Mouse (Mus musculus): ENCODE measurements at regions not wholly inside any gene's neighbourhood (a gene's known extent, or its start where the extent isn't known, plus 50 kb on each side); places are given as distances from the start of the nearest gene placed in this dataset.

- DNase-seq: no peak
Observed at GRCm38 (mm10) chr12:109272101-109272500, 180.5 kb upstream of the Dlk1 start.

GRCm38 (mm10) chr12:109314850-109315249, 137.8 kb upstream of the Dlk1 start:
- peak; percentile 19 for DNase-seq

GRCm38 (mm10) chr12:109325986-109326385, 126.6 kb upstream of the Dlk1 start:
- no peak for DNase-seq

- DNase-seq: no peak
Observed at GRCm38 (mm10) chr12:109371327-109371726, 81.3 kb upstream of the Dlk1 start.

GRCm38 (mm10) chr12:109385794-109386193, 66.8 kb upstream of the Dlk1 start:
- DNase-seq: no peak

- DNase-seq: no peak
Observed at GRCm38 (mm10) chr12:109388791-109389190, 63.8 kb upstream of the Dlk1 start.

GRCm38 (mm10) chr12:109390388-109390920, 62.2 kb upstream of the Dlk1 start:
- no peak for DNase-seq

GRCm38 (mm10) chr12:109390978-109391377, 61.6 kb upstream of the Dlk1 start:
- no peak for DNase-seq

- DNase-seq: no peak
Observed at GRCm38 (mm10) chr12:109393326-109393725, 59.3 kb upstream of the Dlk1 start.

- peak; percentile 92 for DNase-seq
Observed at GRCm38 (mm10) chr12:109393795-109394194, 58.8 kb upstream of the Dlk1 start.

- no peak for DNase-seq
Observed at GRCm38 (mm10) chr12:109394396-109394795, 58.2 kb upstream of the Dlk1 start.

- DNase-seq: no peak
Observed at GRCm38 (mm10) chr12:109396614-109397013, 56.0 kb upstream of the Dlk1 start.

GRCm38 (mm10) chr12:109397175-109398058, 55.2 kb upstream of the Dlk1 start:
- DNase-seq: peak; percentile 66

- no peak for DNase-seq
Observed at GRCm38 (mm10) chr12:109398473-109398872, 54.1 kb upstream of the Dlk1 start.

GRCm38 (mm10) chr12:109398951-109399350, 53.7 kb upstream of the Dlk1 start:
- DNase-seq: no peak

GRCm38 (mm10) chr12:109399591-109399990, 53.0 kb upstream of the Dlk1 start:
- peak; percentile 86 for DNase-seq

GRCm38 (mm10) chr12:109400041-109400440, 52.6 kb upstream of the Dlk1 start:
- no peak for DNase-seq

GRCm38 (mm10) chr12:109400936-109401586, 51.6 kb upstream of the Dlk1 start:
- peak; percentile 63 for DNase-seq

- DNase-seq: no peak
Observed at GRCm38 (mm10) chr12:109401696-109402095, 50.9 kb upstream of the Dlk1 start.

- peak; percentile 78 for DNase-seq
Observed at GRCm38 (mm10) chr12:109402226-109402625, 50.4 kb upstream of the Dlk1 start.

All from adrenal gland, postnatal 14 days (tissue).